Mouse (Mus musculus): Measurements from ENCODE around the gene Wdr6.

GRCm38 (mm10) chr9:108577934-108578544 lies 500 bp downstream of the Wdr6 start:
- TF ChIP-seq MAFK (IDR thresholded peaks at IDR 0.05; ENCODE audit: insufficient replicate concordance, low read length) (no peak), CTCF (conservative IDR thresholded peaks at IDR 0.05 in 1 of 2, IDR thresholded peaks at IDR 0.05 in 1 of 2; ENCODE audit: low read depth in 2 of 2, low read length in 2 of 2) (no peak)

Measured in CH12.LX (cell line).